Mouse (Mus musculus): ENCODE measurements around the gene Diras2.

Diras2 gene

DNA sequence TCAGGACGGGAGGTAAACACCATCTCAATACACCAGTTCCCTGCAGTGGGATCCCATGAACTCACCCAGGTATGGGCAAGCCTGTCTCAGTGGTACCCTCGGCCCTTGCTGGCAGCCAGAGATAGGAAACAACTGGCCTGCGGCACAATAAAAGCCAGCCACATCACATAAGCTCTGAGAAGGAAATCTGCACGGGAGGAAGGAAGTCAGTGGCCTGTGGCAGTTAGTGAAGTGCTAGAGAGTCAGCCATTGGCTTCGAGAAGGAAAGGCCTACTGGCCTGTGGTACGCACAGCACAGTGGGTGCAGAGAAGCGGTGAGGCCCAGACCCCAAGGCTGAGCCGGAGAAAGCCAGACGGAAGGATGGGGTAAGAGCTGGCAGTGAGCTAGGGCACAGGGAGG lies 20.2 kb upstream of the Diras2 start:
- no peak for DNase-seq

DNA sequence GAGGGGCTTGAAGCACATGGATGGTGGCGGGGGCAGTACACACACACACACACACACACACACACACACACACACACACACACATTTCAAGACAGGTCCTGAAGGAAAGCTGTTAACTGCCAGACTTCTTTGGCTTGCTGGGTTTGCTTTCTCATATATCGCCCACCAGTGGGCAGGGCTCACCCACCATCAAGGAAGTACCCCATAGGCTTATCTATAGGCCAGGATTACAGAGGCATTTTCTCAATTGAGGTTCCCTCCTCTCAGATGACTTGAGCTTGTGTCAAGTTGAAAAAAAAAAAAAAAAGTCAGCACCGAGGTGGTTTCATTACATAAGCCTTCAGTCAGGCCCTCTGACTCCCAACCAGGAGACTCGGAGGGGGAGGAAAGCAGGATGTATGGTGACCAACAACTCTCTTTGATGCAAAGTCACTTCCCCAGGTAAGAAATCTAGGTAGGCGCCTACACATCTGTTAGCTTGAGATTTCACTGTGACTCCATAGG lies 19.7 kb upstream of the Diras2 start:
- no peak for DNase-seq

- DNase-seq: no peak
These were observed 15.2 kb upstream of the Diras2 start for GRCm38 (mm10) chr13:52546288-52546687.

DNA sequence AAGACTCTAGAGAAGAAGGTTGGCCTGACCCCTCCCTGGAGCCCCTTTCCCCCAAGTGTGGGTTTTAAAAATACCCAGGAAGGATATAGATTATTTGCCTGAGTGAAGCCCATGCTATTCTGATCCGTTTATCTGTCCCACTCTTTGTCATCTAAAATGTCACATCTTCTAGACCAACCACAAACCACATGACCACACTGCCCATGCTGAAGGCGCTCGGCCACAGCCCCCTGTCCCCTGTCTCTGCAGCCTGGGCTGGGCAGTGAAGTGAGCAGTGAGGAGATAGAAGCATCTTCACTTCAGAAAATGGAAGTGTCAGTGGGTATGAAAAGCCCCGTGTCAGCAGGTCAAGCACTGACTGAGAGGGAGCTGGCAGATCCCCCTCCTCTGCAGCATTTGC lies 11.6 kb upstream of the Diras2 start:
- no peak for DNase-seq

DNA sequence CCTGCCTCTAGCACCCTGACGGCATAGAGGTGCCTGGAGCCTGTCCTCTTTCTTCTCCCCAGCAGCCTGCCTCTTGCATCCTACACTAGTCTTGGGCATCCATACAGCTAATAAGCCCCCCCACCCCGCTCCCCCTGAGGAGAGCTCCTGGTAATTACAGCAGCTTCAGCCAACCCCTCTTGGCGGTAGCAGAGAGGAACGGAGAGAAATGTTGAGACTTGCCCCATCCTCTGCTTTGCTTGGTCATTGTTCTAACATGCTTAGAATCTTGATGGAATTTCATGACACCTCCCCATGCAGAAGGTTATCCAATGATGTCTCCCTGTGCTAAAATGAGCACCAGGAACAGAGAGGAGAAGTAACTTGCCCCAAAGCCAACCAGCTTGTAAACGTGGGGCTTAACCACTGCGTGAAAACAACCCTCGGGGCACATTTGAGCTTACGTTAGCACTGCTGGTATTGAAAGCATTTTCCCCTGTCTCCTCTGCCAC lies 11.0 kb upstream of the Diras2 start:
- no peak for DNase-seq

GRCm38 (mm10) chr13:52541385-52542035 lies 10.4 kb upstream of the Diras2 start:
- DNase-seq: no peak

DNA sequence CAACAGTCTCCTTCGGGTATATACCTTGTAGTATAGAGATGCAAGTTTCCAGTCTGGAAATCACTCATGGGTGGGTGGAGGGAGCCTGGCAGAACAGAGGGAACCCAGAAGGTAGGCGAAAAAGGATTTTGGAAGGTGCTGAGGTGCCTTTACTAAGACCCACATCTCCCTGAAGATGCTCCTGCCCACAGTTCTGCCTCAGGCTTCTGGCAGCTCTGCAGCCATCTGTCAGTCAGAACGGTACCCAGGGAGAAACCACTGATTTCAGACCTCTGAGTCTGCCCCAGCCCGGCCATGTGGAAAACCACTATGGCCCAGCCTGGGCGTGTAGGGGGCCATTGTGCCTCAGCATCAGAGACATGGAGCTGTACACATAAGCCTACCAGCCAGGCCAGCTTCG lies 8.4 kb upstream of the Diras2 start:
- DNase-seq: no peak

- DNase-seq: no peak
These were observed 7.6 kb upstream of the Diras2 start for GRCm38 (mm10) chr13:52538588-52539116.

DNA sequence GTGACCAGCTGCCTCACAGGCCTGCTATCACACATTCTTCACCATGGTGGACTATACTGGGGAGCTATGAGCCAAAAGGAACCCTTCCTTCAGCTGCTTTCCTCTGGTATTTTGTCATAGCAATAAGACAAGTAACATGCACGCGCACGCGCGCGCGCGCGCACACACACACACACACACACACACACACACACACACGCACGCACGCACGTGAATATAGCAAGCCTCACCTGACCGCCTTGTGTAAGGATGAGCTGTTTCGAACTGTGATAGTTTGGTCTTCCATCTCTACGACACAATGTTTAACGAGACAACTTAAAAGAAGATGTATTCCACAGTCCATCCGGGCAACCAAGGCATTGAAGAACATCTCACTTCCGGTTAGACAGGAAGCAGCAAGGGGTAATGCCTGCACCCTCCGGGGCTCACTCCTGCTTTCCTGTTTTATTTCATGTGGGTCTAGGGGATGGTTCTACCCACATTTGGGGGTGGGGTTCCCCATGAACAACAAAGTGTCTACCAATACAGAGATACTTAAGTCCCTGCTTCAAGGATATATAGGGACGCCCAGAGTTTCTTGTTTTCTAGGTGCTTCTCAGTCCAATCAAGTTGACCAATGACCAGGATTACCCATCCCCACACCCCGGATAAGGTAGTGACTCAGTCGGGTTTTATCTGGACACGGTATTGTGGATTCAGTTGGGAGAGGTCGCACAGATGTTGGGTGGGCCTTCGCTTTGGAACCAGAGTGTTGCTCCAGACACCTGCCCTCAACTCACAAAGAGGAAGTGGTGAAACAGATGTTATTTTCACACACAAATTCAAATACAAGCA lies 6.9 kb upstream of the Diras2 start:
- DNase-seq: peak; percentile 13 to 44

- DNase-seq: no peak
These were observed 4.5 kb upstream of the Diras2 start for GRCm38 (mm10) chr13:52535542-52535941.

DNA sequence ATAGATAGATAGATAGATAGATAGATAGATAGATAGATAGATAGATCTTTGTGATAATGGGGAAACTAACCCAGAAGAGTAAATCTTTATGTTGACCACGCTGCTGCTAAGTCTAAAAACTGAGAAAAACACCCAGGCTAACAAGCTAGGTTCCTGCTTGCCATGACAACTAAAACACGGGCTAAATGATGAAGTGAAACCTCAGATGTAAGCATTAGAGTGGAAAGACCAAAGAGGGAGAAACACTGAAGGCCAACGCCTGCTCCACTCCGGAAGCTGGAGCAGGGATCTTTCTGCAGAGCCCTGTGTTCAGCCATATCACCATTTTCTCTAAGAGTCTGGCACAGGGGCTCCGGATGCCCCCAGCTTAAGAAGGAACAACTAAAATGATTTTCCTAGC lies 2.6 kb upstream of the Diras2 start:
- DNase-seq: no peak

DNA sequence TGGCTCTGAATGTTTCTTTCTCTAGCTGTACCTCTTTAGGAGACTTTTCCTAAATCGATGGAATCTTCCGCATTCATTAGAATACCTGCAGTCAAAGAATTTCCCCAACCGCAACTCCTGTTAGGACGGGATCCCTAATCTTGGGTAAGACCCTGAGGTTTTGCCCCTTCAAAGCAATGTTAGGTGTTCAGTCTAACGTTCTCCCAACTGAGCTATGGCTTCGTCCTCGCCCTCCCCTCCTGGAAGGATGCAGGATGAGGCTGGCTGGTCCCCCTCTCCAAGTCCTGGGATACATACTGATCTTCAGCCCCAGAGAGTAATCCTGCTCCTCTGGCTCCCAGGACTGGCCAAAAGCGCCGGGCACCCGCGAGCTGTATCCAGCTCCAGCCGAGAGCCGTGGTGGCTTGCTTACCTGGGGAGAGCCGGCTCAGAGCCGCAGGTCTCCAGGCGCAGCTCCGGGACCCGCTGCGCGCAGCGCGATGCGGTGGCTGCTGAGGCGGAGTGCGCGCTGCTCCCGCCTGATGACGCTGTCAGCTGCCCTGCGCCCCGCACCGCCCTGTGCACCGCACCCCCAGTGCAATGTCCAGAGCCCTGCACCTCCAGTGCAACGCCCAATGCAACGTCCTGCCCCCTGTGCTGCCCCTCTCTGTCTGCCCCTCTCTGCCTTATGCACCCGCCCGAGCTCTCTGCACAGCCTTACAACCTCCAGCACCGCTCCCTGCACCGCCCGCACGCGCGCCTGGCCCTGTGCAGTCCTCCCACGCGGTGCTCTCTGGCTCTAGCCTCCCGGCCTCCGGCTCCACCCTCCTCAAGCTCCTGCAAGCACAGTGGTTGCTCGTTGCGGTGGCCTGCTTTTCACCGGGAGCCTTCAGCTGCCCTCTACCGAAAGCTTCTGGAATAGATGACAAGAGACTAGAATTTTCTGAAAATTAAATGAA lies 802 bp downstream of the Diras2 start:
- peak; percentile 69 to 70 for DNase-seq

GRCm38 (mm10) chr13:52529188-52529972 lies 1.7 kb downstream of the Diras2 start:
- no peak for DNase-seq

DNA sequence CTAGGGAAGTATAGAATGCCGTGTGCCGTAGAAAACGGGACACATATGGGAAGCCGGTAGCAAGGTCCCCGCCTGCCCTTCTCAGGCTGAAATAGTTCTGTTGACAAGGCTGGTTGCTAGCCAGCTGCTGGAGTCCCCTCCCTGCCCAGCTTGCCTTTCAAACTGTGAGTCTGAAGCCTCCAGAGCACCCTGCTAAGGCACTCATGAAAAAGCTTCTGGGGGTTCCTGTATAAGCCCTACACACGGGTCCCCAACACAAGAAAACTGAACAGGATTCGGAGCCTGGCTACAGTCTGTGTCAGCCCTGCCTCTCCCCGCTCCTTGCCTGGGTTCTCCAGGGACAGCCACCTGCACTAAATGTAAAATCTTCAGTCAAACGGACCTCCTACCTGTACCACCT lies 2.3 kb downstream of the Diras2 start:
- DNase-seq: no peak

GRCm38 (mm10) chr13:52528281-52528680 lies 2.8 kb downstream of the Diras2 start:
- no peak for DNase-seq

DNA sequence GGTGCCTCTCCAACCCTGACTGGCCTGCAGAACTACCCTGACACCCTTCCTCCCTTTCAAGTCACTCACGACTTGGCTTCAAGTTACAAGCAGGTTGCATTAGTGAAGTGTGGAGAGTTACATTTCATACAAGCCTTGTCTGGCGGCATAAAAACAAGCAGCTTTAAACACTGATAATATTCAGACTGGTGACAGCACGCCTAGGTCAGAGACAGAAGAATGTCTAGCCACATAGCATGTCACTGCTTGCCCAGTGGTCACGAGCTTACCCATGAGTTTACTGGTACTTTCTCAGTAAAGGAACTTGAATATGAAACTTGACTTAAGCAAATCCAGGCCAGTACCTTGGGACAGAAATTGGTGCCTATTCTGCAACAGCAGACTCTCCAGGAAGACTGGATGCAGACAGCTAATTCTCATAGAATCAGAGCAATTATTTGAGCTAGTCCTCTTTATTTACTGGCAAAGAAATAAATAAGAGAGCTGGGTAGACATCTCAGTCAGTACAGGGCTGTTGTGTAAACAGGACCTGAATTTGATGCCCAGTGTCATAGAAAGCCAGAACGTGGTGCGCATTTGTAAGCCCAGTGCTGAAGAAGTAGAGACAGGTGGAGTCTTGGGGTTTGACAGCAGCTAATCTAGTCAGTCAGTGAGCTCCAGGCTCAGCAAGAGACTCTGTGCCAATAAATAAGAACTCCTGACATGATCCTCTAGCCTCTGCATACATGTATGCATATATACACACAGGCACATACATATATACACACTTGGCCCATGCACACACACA lies 4.6 kb downstream of the Diras2 start:
- DNase-seq: no peak

GRCm38 (mm10) chr13:52524313-52524712 lies 6.8 kb downstream of the Diras2 start:
- DNase-seq: no peak

- DNase-seq: no peak
These were observed 9.9 kb downstream of the Diras2 start for GRCm38 (mm10) chr13:52521176-52521575.

DNA sequence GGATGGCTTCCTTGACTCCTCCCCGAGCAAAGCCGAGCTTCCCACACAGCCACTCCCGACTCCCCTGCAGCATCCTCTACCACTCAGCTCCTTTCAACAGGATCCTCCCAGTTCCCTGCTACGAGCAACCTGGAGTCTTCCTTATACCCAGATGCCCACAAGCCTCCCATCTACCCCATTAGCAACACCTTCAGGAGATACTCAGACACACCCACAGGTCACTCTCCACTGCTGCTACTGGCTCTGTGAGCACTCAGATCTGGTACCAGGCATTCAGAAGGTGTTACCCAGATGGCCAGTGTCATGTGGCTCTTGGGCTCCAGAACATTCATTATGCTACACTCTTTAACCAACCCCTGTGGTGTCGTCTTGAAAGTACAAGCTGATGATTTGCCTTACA lies 11.7 kb downstream of the Diras2 start:
- no peak for DNase-seq

GRCm38 (mm10) chr13:52518377-52518776 lies 12.7 kb downstream of the Diras2 start:
- DNase-seq: no peak

GRCm38 (mm10) chr13:52517021-52517420 lies 14.1 kb downstream of the Diras2 start:
- no peak for DNase-seq

Data from thymus, adult 18-20 months (tissue).